Mouse (Mus musculus): Measurements from ENCODE around the gene Sh3glb2.

GRCm38 (mm10) chr2:30349196-30349595 lies 9.9 kb downstream of the Sh3glb2 start:
- TF ChIP-seq CTCF (IDR thresholded peaks at IDR 0.05; ENCODE audit: insufficient read depth, low read depth, low read length) (no peak), POLR2A (IDR thresholded peaks at IDR 0.05; ENCODE audit: insufficient read depth, low read depth, low read length) (no peak)

All from olfactory bulb, adult 2 months (tissue).